14 mouse cellular contexts compared by ENCODE assay signal in genomic region chr9:58438921-58439396, GRCm38 (mm10). TPM values are rescaled to one million over a fixed set of nuclear protein-coding genes. Genes with fewer than 3 reads are reported as not detected.
DNase-seq lines count a peak whose midpoint lies in the region; ATAC-seq lines count a peak whose summit lies in the region.
"Had no signal": no experiment of that assay in that cellular context is flagged by ENCODE, and none has a peak within 500 bp of the region (broad histone marks: within the 10 kb centered on the region; RNA-seq: fewer than 3 reads in every experiment).

No protein-coding gene starts in this region.

- H3K27ac ChIP-seq in hindbrain, embryonic 13.5 days = peak overlapping the region; percentile 76
- H3K27ac ChIP-seq in midbrain, embryonic 14.5 days (replicated peaks; ENCODE audit: low read depth, low read length) = peak overlapping the region; percentile 77
- H3K27ac ChIP-seq in liver, embryonic 12.5 days = no peak overlapping the region
- H3K27ac ChIP-seq: embryonic facial prominence, embryonic 13.5 days had no signal

- peak; percentile 38 for DNase-seq in layer of hippocampus, adult 9-11 months
- no peak for DNase-seq in layer of hippocampus, postnatal 14 days (ENCODE audit: low spot score in 2 of 2)
- DNase-seq in midbrain, embryonic 14.5 days = peak; percentile 68
- DNase-seq in right cerebral cortex, postnatal 25 days = peak; percentile 62
- DNase-seq in lung, postnatal 36 days = no peak
- DNase-seq in adrenal gland, adult (ENCODE audit: inconsistent age in 2 of 2, low spot score in 1 of 2) = no peak
- DNase-seq: adrenal gland, postnatal 25 days; B cell, adult 2 months; cerebellum, adult 2 months had no signal

- H3K9me3 ChIP-seq in hindbrain, embryonic 13.5 days = no peaks in the 10 kb centered on the region
- H3K9me3 ChIP-seq in midbrain, embryonic 14.5 days (ENCODE audit: control insufficient read depth, low read length) = no peaks in the 10 kb centered on the region
- no peaks in the 10 kb centered on the region for H3K9me3 ChIP-seq in liver, embryonic 12.5 days (replicated peaks)
- H3K9me3 ChIP-seq: embryonic facial prominence, embryonic 13.5 days had no signal

- 34% methylated on average over 22 of the region's 22 CpGs for WGBS in hindbrain, embryonic 13.5 days
- WGBS in midbrain, embryonic 14.5 days = 46% methylated on average over 22 of the region's 22 CpGs
- 74% methylated on average over 22 of the region's 22 CpGs for WGBS in liver, embryonic 12.5 days (ENCODE audit: insufficient replicate concordance)

- H3K4me2 ChIP-seq in hindbrain, embryonic 13.5 days = 0 out of 2 replicates have a peak overlapping the region, but pooled peaks have one; percentile 0
- H3K4me2 ChIP-seq in midbrain, embryonic 14.5 days (ENCODE audit: low read length) = 0 out of 2 replicates have a peak overlapping the region, but pooled peaks have one; percentile 3
- no peak overlapping the region for H3K4me2 ChIP-seq in liver, embryonic 12.5 days
- H3K4me2 ChIP-seq: embryonic facial prominence, embryonic 13.5 days had no signal

- H3K4me1 ChIP-seq in hindbrain, embryonic 13.5 days (replicated peaks) = peaks cover 72% of the 10 kb centered on the region
- H3K4me1 ChIP-seq in midbrain, embryonic 14.5 days (ENCODE audit: control insufficient read depth, insufficient read depth, low read length) = peaks cover 33% of the 10 kb centered on the region
- H3K4me1 ChIP-seq in liver, embryonic 12.5 days = no peaks in the 10 kb centered on the region

- ATAC-seq in hindbrain, embryonic 13.5 days (ENCODE audit: low FRiP score) = peak; percentile 38; the same call in 1 of the 2 replicates
- no peak for ATAC-seq in midbrain, embryonic 14.5 days (ENCODE audit: low FRiP score, low TSS enrichment)
- ATAC-seq in liver, embryonic 12.5 days = no peak
- ATAC-seq: lung, postnatal 0 days had no signal

- H3K4me3 ChIP-seq in hindbrain, embryonic 13.5 days = no peak overlapping the region
- H3K4me3 ChIP-seq in midbrain, embryonic 14.5 days (replicated peaks; ENCODE audit: low read depth, low read length) = no peak overlapping the region
- no peak overlapping the region for H3K4me3 ChIP-seq in liver, embryonic 12.5 days
- H3K4me3 ChIP-seq: embryonic facial prominence, embryonic 13.5 days; myocyte had no signal

- H3K27me3 ChIP-seq in hindbrain, embryonic 13.5 days = no peaks in the 10 kb centered on the region
- no peaks in the 10 kb centered on the region for H3K27me3 ChIP-seq in midbrain, embryonic 14.5 days (ENCODE audit: control insufficient read depth, insufficient read depth, low read length)
- no peaks in the 10 kb centered on the region for H3K27me3 ChIP-seq in liver, embryonic 12.5 days (replicated peaks)
- H3K27me3 ChIP-seq: embryonic facial prominence, embryonic 13.5 days had no signal

- H3K36me3 ChIP-seq in hindbrain, embryonic 13.5 days = no peaks in the 10 kb centered on the region
- H3K36me3 ChIP-seq in midbrain, embryonic 14.5 days (ENCODE audit: control insufficient read depth, insufficient read depth, low read length) = no peaks in the 10 kb centered on the region
- H3K36me3 ChIP-seq in liver, embryonic 12.5 days = no peaks in the 10 kb centered on the region
- H3K36me3 ChIP-seq: embryonic facial prominence, embryonic 13.5 days had no signal

- peak overlapping the region; percentile 14; the same call in 1 of the 2 replicates for H3K9ac ChIP-seq in hindbrain, embryonic 13.5 days
- H3K9ac ChIP-seq in midbrain, embryonic 14.5 days (replicated peaks; ENCODE audit: low read length) = no peak overlapping the region
- no peak overlapping the region for H3K9ac ChIP-seq in liver, embryonic 12.5 days
- H3K9ac ChIP-seq: embryonic facial prominence, embryonic 13.5 days had no signal

RNA-seq across cellular contexts. Expression of gene Insyn1, which starts 49.4 kb away (rescaled TPM):
- total RNA-seq in layer of hippocampus, postnatal 14 days (2021) = 100 to 1,000 TPM; 187 to 197 TPM
- polyA plus RNA-seq in hindbrain, embryonic 13.5 days (2015; fragmentation: Nextera tagmentation; extraction: Ambion mirVana) = 5.0 and 6.8 TPM in 2 replicates
- polyA plus RNA-seq in midbrain, embryonic 14.5 days (2014; fragmentation: Nextera tagmentation; extraction: Ambion mirVana) = 10.5 and 21.2 TPM in 2 replicates
- 0.19 and 0.41 TPM in 2 replicates for polyA plus RNA-seq in liver, embryonic 12.5 days (2016; fragmentation: Nextera tagmentation; extraction: Ambion mirVana)

Comparison
In these comparisons a context has a peak if more than half of its experiments do, and no peak if none do; other contexts are left out.
1. DNase-seq: peak in layer of hippocampus, adult 9-11 months (single experiment), midbrain, embryonic 14.5 days (single experiment) and right cerebral cortex, postnatal 25 days (single experiment); none in layer of hippocampus, postnatal 14 days (0 of 2), lung, postnatal 36 days (single experiment) and adrenal gland, adult (0 of 2).